Mouse (Mus musculus) adrenal gland, adult (tissue): ENCODE results near the gene Unc50.

ENCODE experiments used
- DNase-seq, 2 experiments: peaks; one replicate each; pipeline ENCODE4 v3.0.0; 2022 to 2023; ENCODE audit warnings: low spot score in 1 of 2; ENCODE audit not compliant: inconsistent age in 2 of 2

The Unc50 gene

GRCm38 (mm10) chr1:37429366-37430296, at the start of gene Unc50, which contains the start of gene Coa5:
TSS of gene Unc50 (plus strand) at chr1:37430139.
TSS of gene Coa5 (minus strand) at chr1:37430103.
- peak; percentile 97 to 98 for DNase-seq

GRCm38 (mm10) chr1:37380913-37381312, 49.0 kb upstream of the Unc50 start:
- DNase-seq: no peak

GRCm38 (mm10) chr1:37384304-37384703, 45.6 kb upstream of the Unc50 start:
- no peak for DNase-seq

GRCm38 (mm10) chr1:37386448-37386971, 43.4 kb upstream of the Unc50 start:
- DNase-seq: peak in 1 of 2 experiments; percentile 28

- DNase-seq: no peak
Measured at GRCm38 (mm10) chr1:37393174-37393573, 36.8 kb upstream of the Unc50 start.

GRCm38 (mm10) chr1:37396481-37396880, 33.5 kb upstream of the Unc50 start:
- no peak for DNase-seq

- no peak for DNase-seq
Measured at GRCm38 (mm10) chr1:37398961-37399360, 31.0 kb upstream of the Unc50 start.

GRCm38 (mm10) chr1:37399734-37400133, 30.2 kb upstream of the Unc50 start:
- no peak for DNase-seq

GRCm38 (mm10) chr1:37401687-37402086, 28.3 kb upstream of the Unc50 start:
- DNase-seq: peak; percentile 54 to 85

- DNase-seq: no peak
Measured at GRCm38 (mm10) chr1:37405137-37405536, 24.8 kb upstream of the Unc50 start.

GRCm38 (mm10) chr1:37407228-37407627, 22.7 kb upstream of the Unc50 start:
- no peak for DNase-seq

GRCm38 (mm10) chr1:37408059-37408458, 21.9 kb upstream of the Unc50 start:
- DNase-seq: no peak

- no peak for DNase-seq
Measured at GRCm38 (mm10) chr1:37408678-37409077, 21.3 kb upstream of the Unc50 start.

- DNase-seq: no peak
Measured at GRCm38 (mm10) chr1:37409647-37410046, 20.3 kb upstream of the Unc50 start.

GRCm38 (mm10) chr1:37415394-37415793, 14.5 kb upstream of the Unc50 start:
- DNase-seq: no peak

GRCm38 (mm10) chr1:37419420-37419819, 10.5 kb upstream of the Unc50 start:
- peak; percentile 32 to 76 for DNase-seq

GRCm38 (mm10) chr1:37427144-37427875, 2.6 kb upstream of the Unc50 start:
- DNase-seq: no peak

GRCm38 (mm10) chr1:37428911-37429310, 1.0 kb upstream of the Unc50 start:
- peak; percentile 61 to 80 for DNase-seq

- peak in 1 of 2 experiments; percentile 29 for DNase-seq
Measured at GRCm38 (mm10) chr1:37430297-37430840, 430 bp downstream of the Unc50 start.

- DNase-seq: no peak
Measured at GRCm38 (mm10) chr1:37436419-37436818, 6.5 kb downstream of the Unc50 start.
